ENCODE assay signal across 15 mouse cellular contexts in the genomic region with DNA sequence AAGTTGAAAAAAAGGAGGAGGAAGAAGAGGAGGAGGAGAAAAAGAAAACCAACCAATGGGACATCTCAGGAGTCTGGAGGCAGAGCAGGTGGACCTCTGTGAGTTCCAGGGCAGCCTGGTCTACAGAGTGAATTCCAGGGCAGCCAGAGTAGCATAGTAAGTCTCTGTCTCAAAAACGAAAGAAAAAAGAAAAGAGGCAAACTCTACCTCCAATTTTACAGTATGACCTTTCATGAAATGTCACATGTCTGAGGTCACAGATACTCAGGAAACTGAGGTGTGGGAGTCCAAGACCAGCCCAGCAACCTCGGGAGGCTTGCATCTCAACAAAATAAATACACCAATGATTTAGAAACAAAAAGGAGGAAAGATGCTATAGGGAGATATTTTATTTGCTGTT.
"Had no signal": no experiment of that assay in that cellular context is flagged by ENCODE, and none has a peak within 500 bp of the region (broad histone marks: within the 10 kb centered on the region; RNA-seq: fewer than 3 reads in every experiment).

No protein-coding gene starts in this region.

- H3K9me3 ChIP-seq: midbrain, embryonic 12.5 days; stomach, embryonic 15.5 days had no signal

- H3K4me3 ChIP-seq: midbrain, embryonic 10.5 days; midbrain, embryonic 12.5 days; myocyte; neural tube, embryonic 12.5 days; stomach, embryonic 15.5 days had no signal

- H3K4me1 ChIP-seq: midbrain, embryonic 12.5 days; neural tube, embryonic 12.5 days; stomach, embryonic 15.5 days had no signal

- H3K27me3 ChIP-seq: midbrain, embryonic 12.5 days; neural tube, embryonic 12.5 days; stomach, embryonic 15.5 days had no signal

- H3K4me2 ChIP-seq: lung, embryonic 14.5 days; midbrain, embryonic 12.5 days; neural tube, embryonic 12.5 days; stomach, embryonic 15.5 days had no signal

- ATAC-seq: midbrain, embryonic 16.5 days had no signal

- H3K27ac ChIP-seq: midbrain, embryonic 10.5 days; midbrain, embryonic 12.5 days; neural tube, embryonic 12.5 days; stomach, embryonic 15.5 days; stomach, postnatal 0 days had no signal

- H3K36me3 ChIP-seq: midbrain, embryonic 10.5 days; midbrain, embryonic 12.5 days; neural tube, embryonic 12.5 days; stomach, embryonic 15.5 days had no signal

- H3K9ac ChIP-seq: lung, embryonic 14.5 days; midbrain, embryonic 12.5 days; neural tube, embryonic 12.5 days; stomach, embryonic 15.5 days had no signal

- DNase-seq: lung, adult 18-20 months; lung, embryonic 14.5 days; lung, postnatal 10 days; lung, postnatal 4 days; midbrain, embryonic 14.5 days; right cerebral cortex, postnatal 25 days; thymus, postnatal 14 days; thymus, postnatal 36 days had no signal
